Mouse (Mus musculus) neural tube, embryonic 13.5 days (tissue): Measurements from ENCODE around the gene Mta1. TPM values are rescaled to one million over a fixed set of nuclear protein-coding genes. Genes with fewer than 3 reads are reported as not detected.

Source experiments
- ATAC-seq: fragments of 200-750 bp; cut with Nextera tagmentation; 2 replicates; pipeline ENCODE4 v1.8.0; 2017; ENCODE audit warnings: low read depth, mild to moderate bottlenecking, moderate TSS enrichment, moderate library complexity
- H3K27ac ChIP-seq: fragments of 300-500 bp; sonication (generic); replicated peaks from 2 replicates; pipeline ENCODE4 v1.5.1; 2015; ENCODE audit warnings: moderate library complexity, mild to moderate bottlenecking, inconsistent platforms
- H3K27me3 ChIP-seq: fragments of 300-500 bp; sonication (generic); 2 replicates; pipeline ENCODE4 v1.6.1; 2015; ENCODE audit warnings: mild to moderate bottlenecking, inconsistent platforms
- H3K36me3 ChIP-seq: fragments of 300-500 bp; sonication (generic); 2 replicates; pipeline ENCODE4 v1.6.1; 2015; ENCODE audit warnings: mild to moderate bottlenecking, inconsistent platforms
- H3K4me1 ChIP-seq: fragments of 300-500 bp; sonication (generic); replicated peaks from 2 replicates; pipeline ENCODE4 v1.6.1; 2015; ENCODE audit warnings: inconsistent platforms
- H3K4me2 ChIP-seq: fragments of 300-500 bp; sonication (generic); 2 replicates; pipeline ENCODE4 v1.6.1; 2015; ENCODE audit warnings: inconsistent platforms, mild to moderate bottlenecking, moderate library complexity
- H3K4me3 ChIP-seq: fragments of 300-500 bp; sonication (generic); 2 replicates; pipeline ENCODE4 v1.5.1; 2015; ENCODE audit warnings: mild to moderate bottlenecking, inconsistent platforms
- H3K9ac ChIP-seq: fragments of 300-500 bp; sonication (generic); 2 replicates; pipeline ENCODE4 v1.6.1; 2015; ENCODE audit warnings: moderate library complexity, mild to moderate bottlenecking, inconsistent platforms
- H3K9me3 ChIP-seq: fragments of 300-500 bp; sonication (generic); 2 replicates; pipeline ENCODE4 v1.6.1; 2016; ENCODE audit warnings: inconsistent platforms
- WGBS: fragments of 180-500 bp; shearing (Covaris S2); methylation state at CpG from one replicate; pipeline ENCODE4 v1.1.7; 2015; 5-methylcytosine and 5-hydroxymethylcytosine counted together
- polyA plus RNA-seq: library from polyadenylated mRNA; unstranded; fragments of >200 nt; fragmentation: Nextera tagmentation; extraction: Ambion mirVana; gene quantifications from 2 replicates; pipeline ENCODE4 v1.2.1, GENCODE M21; 2015

The Mta1 gene
- polyA plus RNA-seq, 1 experiment from 2014 or later, result 14.8 TPM

GRCm38 (mm10) chr12:113114856-113115538 lies 16.9 kb downstream of the Mta1 start:
- Histone ChIP-seq H3K9ac (no peak overlapping the region), H3K36me3 (peaks cover 63% of the 10 kb centered on the region), H3K27me3 (no peaks in the 10 kb centered on the region), H3K4me2 (no peak overlapping the region), H3K9me3 (no peaks in the 10 kb centered on the region), H3K4me3 (no peak overlapping the region), H3K4me1 (peaks cover 12% of the 10 kb centered on the region; the same call in 1 of the 2 replicates), H3K27ac (no peak overlapping the region)
- 88% methylated on average over 16 of the region's 16 CpGs for whole genome bisulfite sequencing
- no peak for ATAC-seq

GRCm38 (mm10) chr12:113119516-113120410 lies 21.7 kb downstream of the Mta1 start:
- no peak overlapping the region for H3K9ac ChIP-seq
- H3K36me3 ChIP-seq, result peaks cover 84% of the 10 kb centered on the region
- H3K27ac ChIP-seq, result no peak overlapping the region
- peak; percentile 76 for ATAC-seq
- H3K4me3 ChIP-seq, result no peak overlapping the region
- no peaks in the 10 kb centered on the region for H3K27me3 ChIP-seq
- H3K4me1 ChIP-seq, result no peaks in the 10 kb centered on the region
- 87% methylated on average over 20 of the region's 20 CpGs for WGBS
- H3K9me3 ChIP-seq, result no peaks in the 10 kb centered on the region
- no peak overlapping the region for H3K4me2 ChIP-seq

DNA sequence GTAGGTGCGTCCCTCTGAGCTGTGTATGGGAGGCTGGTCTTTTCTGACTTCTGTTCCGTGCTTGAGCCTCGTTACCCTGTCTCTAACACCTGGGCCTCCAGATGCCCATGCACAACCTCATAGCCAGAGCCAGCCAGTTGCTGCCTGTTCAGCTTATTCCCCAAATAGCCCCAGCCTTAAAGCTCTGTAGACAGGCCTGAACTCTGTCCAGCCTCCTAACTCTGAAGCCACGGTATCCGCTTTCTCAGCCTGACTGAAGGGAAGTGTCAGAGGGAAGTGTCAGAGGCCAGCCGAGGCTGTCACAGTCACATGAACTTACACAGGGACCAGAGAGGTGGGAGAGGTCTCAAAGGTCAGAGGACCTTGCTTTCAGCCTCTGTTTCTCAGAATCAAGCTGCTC lies 26.6 kb downstream of the Mta1 start:
- 90% methylated on average over 6 of the region's 6 CpGs for WGBS
- H3K4me1 ChIP-seq, result no peaks in the 10 kb centered on the region
- H3K4me2 ChIP-seq, result no peak overlapping the region
- H3K4me3 ChIP-seq, result no peak overlapping the region
- no peaks in the 10 kb centered on the region for H3K27me3 ChIP-seq
- no peak for ATAC-seq
- no peak overlapping the region for H3K27ac ChIP-seq
- H3K9ac ChIP-seq, result no peak overlapping the region
- peaks cover 98% of the 10 kb centered on the region for H3K36me3 ChIP-seq
- H3K9me3 ChIP-seq, result no peaks in the 10 kb centered on the region

- Histone ChIP-seq H3K9ac (no peak overlapping the region), H3K9me3 (no peaks in the 10 kb centered on the region), H3K27me3 (no peaks in the 10 kb centered on the region), H3K27ac (no peak overlapping the region), H3K4me1 (no peaks in the 10 kb centered on the region), H3K4me3 (no peak overlapping the region), H3K4me2 (no peak overlapping the region), H3K36me3 (peaks cover 100% of the 10 kb centered on the region)
- ATAC-seq, result no peak
- WGBS, result 97% methylated on average over 8 of the region's 8 CpGs
These were observed 32.7 kb downstream of the Mta1 start for GRCm38 (mm10) chr12:113130732-113131131.

- Histone ChIP-seq H3K4me2 (no peak overlapping the region), H3K27ac (no peak overlapping the region), H3K9me3 (no peaks in the 10 kb centered on the region), H3K9ac (no peak overlapping the region), H3K4me3 (no peak overlapping the region), H3K27me3 (no peaks in the 10 kb centered on the region), H3K36me3 (peaks cover 100% of the 10 kb centered on the region), H3K4me1 (no peaks in the 10 kb centered on the region)
- 96% methylated on average over 14 of the region's 14 CpGs for WGBS
- ATAC-seq, result no peak
These were observed 33.5 kb downstream of the Mta1 start for GRCm38 (mm10) chr12:113131601-113132000.

GRCm38 (mm10) chr12:113132567-113132966 lies 34.5 kb downstream of the Mta1 start:
- Histone ChIP-seq H3K27ac (no peak overlapping the region), H3K9ac (no peak overlapping the region), H3K36me3 (peaks cover 100% of the 10 kb centered on the region), H3K9me3 (no peaks in the 10 kb centered on the region), H3K4me2 (no peak overlapping the region), H3K27me3 (no peaks in the 10 kb centered on the region), H3K4me3 (no peak overlapping the region), H3K4me1 (no peaks in the 10 kb centered on the region)
- WGBS, result 83% methylated on average over 2 of the region's 2 CpGs
- ATAC-seq, result no peak

DNA sequence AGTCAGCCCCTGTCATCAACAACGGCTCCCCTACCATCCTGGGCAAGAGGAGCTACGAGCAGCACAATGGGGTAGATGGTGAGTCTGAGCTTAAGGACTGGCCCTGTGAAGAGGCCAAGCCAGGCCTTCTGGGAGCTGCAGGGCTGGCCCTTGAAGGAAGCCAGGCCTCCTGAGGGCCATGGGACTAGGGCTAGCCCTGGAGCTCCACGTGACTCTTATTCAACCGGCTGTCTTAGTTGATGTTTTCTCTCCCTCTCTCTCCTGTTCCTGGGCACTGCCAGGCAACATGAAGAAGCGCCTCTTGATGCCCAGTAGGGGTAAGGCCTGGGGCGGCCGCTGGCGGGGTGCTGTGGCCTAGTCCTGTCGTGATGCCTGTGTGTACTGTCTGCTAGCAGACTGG lies 35.2 kb downstream of the Mta1 start:
- no peak for ATAC-seq
- Histone ChIP-seq H3K9ac (no peak overlapping the region), H3K4me2 (no peak overlapping the region), H3K4me1 (peaks cover 1% of the 10 kb centered on the region), H3K36me3 (peaks cover 99% of the 10 kb centered on the region), H3K27ac (no peak overlapping the region), H3K9me3 (no peaks in the 10 kb centered on the region), H3K27me3 (no peaks in the 10 kb centered on the region), H3K4me3 (no peak overlapping the region)
- WGBS, result 93% methylated on average over 9 of the region's 9 CpGs

DNA sequence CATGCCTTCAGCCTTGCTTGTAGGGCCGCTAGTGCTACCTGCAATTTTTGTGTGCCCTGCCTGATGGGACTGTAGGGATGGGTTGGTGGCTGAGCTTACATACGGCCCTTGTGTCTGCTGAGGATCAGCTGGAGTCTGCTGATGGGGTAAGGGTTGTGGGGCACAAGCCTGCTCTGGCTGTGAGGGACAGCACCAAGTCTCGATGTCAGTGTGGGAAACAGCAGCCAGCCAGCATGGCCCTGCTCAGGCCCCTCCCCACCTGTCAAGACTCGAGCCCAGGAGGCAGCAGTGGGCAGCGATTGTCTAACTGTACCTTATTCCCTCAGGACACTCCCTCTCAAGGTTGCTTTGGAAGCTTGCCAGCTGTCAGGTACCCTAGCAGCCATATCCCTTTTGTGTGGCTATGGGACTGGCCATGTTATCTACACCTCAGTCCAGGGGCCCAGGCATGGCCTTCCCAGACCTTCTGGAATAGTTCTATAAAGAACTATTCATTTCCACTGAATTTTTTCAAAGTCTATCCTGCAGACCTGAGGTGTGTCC lies 35.9 kb downstream of the Mta1 start:
- 81% methylated on average over 5 of the region's 5 CpGs for WGBS
- Histone ChIP-seq H3K9ac (no peak overlapping the region), H3K4me1 (peaks cover 8% of the 10 kb centered on the region), H3K36me3 (peaks cover 98% of the 10 kb centered on the region), H3K27ac (no peak overlapping the region), H3K27me3 (no peaks in the 10 kb centered on the region), H3K4me3 (no peak overlapping the region), H3K4me2 (no peak overlapping the region), H3K9me3 (no peaks in the 10 kb centered on the region)
- ATAC-seq, result no peak

GRCm38 (mm10) chr12:113134502-113134901 lies 36.4 kb downstream of the Mta1 start:
- ATAC-seq, result no peak
- Histone ChIP-seq H3K36me3 (peaks cover 92% of the 10 kb centered on the region), H3K9ac (no peak overlapping the region), H3K4me1 (peaks cover 14% of the 10 kb centered on the region), H3K27me3 (no peaks in the 10 kb centered on the region), H3K4me3 (no peak overlapping the region), H3K9me3 (no peaks in the 10 kb centered on the region), H3K27ac (no peak overlapping the region), H3K4me2 (no peak overlapping the region)
- WGBS, result 92% methylated on average over 4 of the region's 4 CpGs

DNA sequence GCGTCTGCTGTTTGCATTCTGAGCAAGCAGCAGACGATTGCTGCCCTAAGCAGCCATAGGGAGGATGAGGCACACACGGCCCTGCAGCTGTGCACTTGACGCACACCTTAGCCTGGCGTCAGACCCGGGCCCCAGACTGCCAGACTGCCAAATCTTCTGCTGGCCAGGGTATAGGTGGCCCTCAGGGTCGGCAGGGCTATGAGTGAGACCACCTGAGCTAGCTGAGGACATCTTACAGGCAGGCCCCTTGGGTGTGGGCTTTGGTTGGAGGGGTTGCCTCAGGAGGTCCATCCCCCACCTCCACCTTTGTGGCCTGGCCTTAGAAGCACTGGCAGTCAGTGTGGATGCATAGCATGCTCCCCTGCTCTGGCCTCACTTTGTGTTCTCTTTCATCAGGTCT lies 37.3 kb downstream of the Mta1 start:
- Histone ChIP-seq H3K27me3 (no peaks in the 10 kb centered on the region), H3K36me3 (peaks cover 83% of the 10 kb centered on the region), H3K4me3 (no peak overlapping the region), H3K4me2 (no peak overlapping the region), H3K9ac (no peak overlapping the region), H3K9me3 (no peaks in the 10 kb centered on the region), H3K4me1 (peaks cover 18% of the 10 kb centered on the region), H3K27ac (no peak overlapping the region)
- 92% methylated on average over 7 of the region's 7 CpGs for WGBS
- no peak for ATAC-seq

- 80% methylated on average over 17 of the region's 17 CpGs for WGBS
- no peak for ATAC-seq
- Histone ChIP-seq H3K9me3 (no peaks in the 10 kb centered on the region), H3K27ac (no peak overlapping the region), H3K9ac (no peak overlapping the region), H3K36me3 (peaks cover 72% of the 10 kb centered on the region), H3K4me1 (peaks cover 28% of the 10 kb centered on the region), H3K27me3 (no peaks in the 10 kb centered on the region), H3K4me2 (no peak overlapping the region), H3K4me3 (no peak overlapping the region)
These were observed 38.5 kb downstream of the Mta1 start for GRCm38 (mm10) chr12:113136492-113137020.
